In genomic region chr4:140617391-140618385, GRCm38 (mm10) we compare ENCODE assay signal across 8 mouse cellular contexts. TPM values are rescaled to one million over a fixed set of nuclear protein-coding genes. Genes with fewer than 3 reads are reported as not detected.
DNase-seq lines count a peak whose midpoint lies in the region; ATAC-seq and TF ChIP-seq lines count a peak whose summit lies in the region.

No protein-coding gene starts in this region.

- H3K4me1 ChIP-seq in hindbrain, embryonic 10.5 days (replicated peaks) = peaks cover 68% of the 10 kb centered on the region
- peaks cover 29% of the 10 kb centered on the region for H3K4me1 ChIP-seq in hindbrain, embryonic 12.5 days
- H3K4me1 ChIP-seq in heart, embryonic 12.5 days (replicated peaks) = peaks cover 35% of the 10 kb centered on the region
- peaks cover 36% of the 10 kb centered on the region for H3K4me1 ChIP-seq in kidney, postnatal 0 days (replicated peaks; ENCODE audit: insufficient read depth, low read length)

- no peak for DNase-seq in hindbrain, embryonic 10.5 days (ENCODE audit: low spot score)
- peak; percentile 74 to 81 for DNase-seq in cerebellum, postnatal 25 days
- peak; percentile 83 for DNase-seq in kidney, postnatal 0 days (ENCODE audit: low spot score)
- peak; percentile 70 for DNase-seq in lung, postnatal 25 days (ENCODE audit: low spot score)
- peak; percentile 65 for DNase-seq in thymus, postnatal 25 days
- no peak for DNase-seq in frontal cortex, postnatal 14 days (ENCODE audit: low spot score in 2 of 2)

- no peaks in the 10 kb centered on the region for H3K27me3 ChIP-seq in hindbrain, embryonic 10.5 days (ENCODE audit: insufficient read depth, poor library complexity, severe bottlenecking)
- no peaks in the 10 kb centered on the region for H3K27me3 ChIP-seq in hindbrain, embryonic 12.5 days
- no peaks in the 10 kb centered on the region for H3K27me3 ChIP-seq in heart, embryonic 12.5 days (replicated peaks)
- no peaks in the 10 kb centered on the region for H3K27me3 ChIP-seq in kidney, postnatal 0 days (ENCODE audit: insufficient read depth, low read length)

- H3K27ac ChIP-seq in hindbrain, embryonic 10.5 days = peak overlapping the region; percentile 74
- H3K27ac ChIP-seq in hindbrain, embryonic 12.5 days = no peak overlapping the region
- peak overlapping the region; percentile 74 for H3K27ac ChIP-seq in heart, embryonic 12.5 days (ENCODE audit: poor library complexity, severe bottlenecking)
- H3K27ac ChIP-seq in kidney, postnatal 0 days = peak overlapping the region; percentile 91

- no peaks in the 10 kb centered on the region for H3K9me3 ChIP-seq in hindbrain, embryonic 10.5 days
- H3K9me3 ChIP-seq in hindbrain, embryonic 12.5 days (replicated peaks) = no peaks in the 10 kb centered on the region
- H3K9me3 ChIP-seq in heart, embryonic 12.5 days (replicated peaks) = no peaks in the 10 kb centered on the region
- H3K9me3 ChIP-seq in kidney, postnatal 0 days (replicated peaks; ENCODE audit: low read length) = no peaks in the 10 kb centered on the region

- H3K36me3 ChIP-seq in hindbrain, embryonic 10.5 days = peaks cover 49% of the 10 kb centered on the region
- peaks cover 16% of the 10 kb centered on the region for H3K36me3 ChIP-seq in hindbrain, embryonic 12.5 days
- H3K36me3 ChIP-seq in heart, embryonic 12.5 days = peaks cover 20% of the 10 kb centered on the region; the same call in 1 of the 2 replicates
- H3K36me3 ChIP-seq in kidney, postnatal 0 days (ENCODE audit: insufficient read depth, low read length) = no peaks in the 10 kb centered on the region

- no peak; the same call in 1 of the 2 replicates for ATAC-seq in hindbrain, embryonic 12.5 days (ENCODE audit: low FRiP score)
- ATAC-seq in heart, embryonic 12.5 days (ENCODE audit: insufficient number of reproducible peaks, low FRiP score) = 0 out of 2 replicates have a peak, but pooled peaks have one; percentile 18
- peak; percentile 73 for ATAC-seq in kidney, postnatal 0 days (replicated peaks; ENCODE audit: low FRiP score, low read depth)

- no peak overlapping the region for H3K4me2 ChIP-seq in hindbrain, embryonic 12.5 days (replicated peaks)
- H3K4me2 ChIP-seq in heart, embryonic 12.5 days = no peak overlapping the region
- 0 out of 2 replicates have a peak overlapping the region, but pooled peaks have one; percentile 10 for H3K4me2 ChIP-seq in kidney, postnatal 0 days (ENCODE audit: low read length)

- WGBS in hindbrain, embryonic 10.5 days = 72% methylated on average over 16 of the region's 16 CpGs
- 68% methylated on average over 16 of the region's 16 CpGs for WGBS in hindbrain, embryonic 12.5 days
- WGBS in heart, embryonic 12.5 days = 43% methylated on average over 16 of the region's 16 CpGs
- 44% methylated on average over 16 of the region's 16 CpGs for WGBS in kidney, postnatal 0 days

- no peak overlapping the region for H3K4me3 ChIP-seq in hindbrain, embryonic 10.5 days
- H3K4me3 ChIP-seq in hindbrain, embryonic 12.5 days = no peak overlapping the region
- H3K4me3 ChIP-seq in heart, embryonic 12.5 days = no peak overlapping the region
- no peak overlapping the region for H3K4me3 ChIP-seq in kidney, postnatal 0 days (replicated peaks; ENCODE audit: low read depth, low read length)

- no peak overlapping the region for H3K9ac ChIP-seq in hindbrain, embryonic 12.5 days
- peak overlapping the region; percentile 24; the same call in 1 of the 2 replicates for H3K9ac ChIP-seq in heart, embryonic 12.5 days
- no peak overlapping the region for H3K9ac ChIP-seq in kidney, postnatal 0 days (ENCODE audit: low read depth, low read length)

- TF ChIP-seq CTCF in kidney, postnatal 0 days (IDR thresholded peaks at IDR 0.05; ENCODE audit: low read depth) = peak; percentile 70

RNA-seq across cellular contexts. Expression of gene Arhgef10l, which starts 48.1 kb away (rescaled TPM):
- polyA plus RNA-seq in hindbrain, embryonic 10.5 days (2016; fragmentation: Nextera tagmentation; extraction: Ambion mirVana) = 23.7 and 32.3 TPM in 2 replicates
- polyA plus RNA-seq in hindbrain, embryonic 12.5 days (2016; fragmentation: Nextera tagmentation; extraction: Ambion mirVana) = 31.2 and 31.7 TPM in 2 replicates
- 20.1 and 21.0 TPM in 2 replicates for polyA plus RNA-seq in heart, embryonic 12.5 days (2016; fragmentation: Nextera tagmentation; extraction: Ambion mirVana)
- 21.2 and 22.2 TPM in 2 replicates for polyA plus RNA-seq in kidney, postnatal 0 days (2015; fragmentation: Nextera tagmentation; extraction: Ambion mirVana)

Comparison
In these comparisons a context has a peak if more than half of its experiments do, and no peak if none do; other contexts are left out.
1. DNase-seq: peak in cerebellum, postnatal 25 days (2 of 2), kidney, postnatal 0 days (single experiment), lung, postnatal 25 days (single experiment) and thymus, postnatal 25 days (single experiment); none in hindbrain, embryonic 10.5 days (single experiment) and frontal cortex, postnatal 14 days (0 of 2).